Comparison of ENCODE assay signal across 26 mouse cellular contexts in the genomic region with DNA sequence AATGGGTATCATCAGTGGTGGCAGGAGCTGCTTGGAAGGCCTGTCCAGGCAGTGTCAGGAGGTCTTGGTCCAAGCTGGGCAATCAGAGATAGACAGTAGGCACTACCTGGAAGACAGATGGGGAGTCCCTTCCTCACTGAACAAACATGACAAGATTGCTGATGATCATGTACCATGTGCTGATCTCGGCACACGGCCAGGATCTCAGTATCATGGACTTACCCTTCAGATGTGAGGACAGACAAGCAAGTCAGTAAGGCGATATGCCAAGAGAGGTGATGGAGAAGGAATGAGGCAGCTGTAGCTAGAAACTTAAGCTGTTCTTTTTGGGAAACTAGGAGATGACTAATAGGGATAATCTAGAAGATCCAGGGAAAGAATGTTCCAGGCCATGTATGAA.
"Had no signal": no experiment of that assay in that cellular context is flagged by ENCODE, and none has a peak within 500 bp of the region (broad histone marks: within the 10 kb centered on the region; RNA-seq: fewer than 3 reads in every experiment).

No protein-coding gene starts in this region.

- H3K4me3 ChIP-seq: heart, adult 2 months; heart, embryonic 13.5 days; heart, embryonic 15.5 days; hindbrain, embryonic 12.5 days; kidney, embryonic 15.5 days; left cerebral cortex, adult 2 months; limb, embryonic 13.5 days; limb, embryonic 15.5 days had no signal

- DNase-seq: gastrocnemius, postnatal 14 days; gastrocnemius, postnatal 36 days; heart, adult 11 months; heart, adult 2 months; heart, postnatal 14 days; heart, postnatal 36 days; kidney, adult 11 months; kidney, adult 2 months; kidney, adult 9 months; kidney, postnatal 14 days; kidney, postnatal 36 days; layer of hippocampus, adult 9-11 months; layer of hippocampus, postnatal 36 days had no signal

- H3K9ac ChIP-seq: heart, embryonic 13.5 days; heart, embryonic 15.5 days; hindbrain, embryonic 12.5 days; hindbrain, embryonic 14.5 days; kidney, embryonic 15.5 days; limb, embryonic 13.5 days; limb, embryonic 15.5 days; liver, embryonic 14.5 days had no signal

- H3K9me3 ChIP-seq: heart, embryonic 13.5 days; heart, embryonic 15.5 days; hindbrain, embryonic 12.5 days; kidney, embryonic 15.5 days; limb, embryonic 13.5 days; limb, embryonic 15.5 days had no signal

- H3K4me2 ChIP-seq: heart, embryonic 11.5 days; heart, embryonic 13.5 days; heart, embryonic 15.5 days; hindbrain, embryonic 12.5 days; hindbrain, embryonic 14.5 days; kidney, embryonic 15.5 days; limb, embryonic 13.5 days; limb, embryonic 15.5 days had no signal

- H3K27ac ChIP-seq: heart, adult 2 months; heart, embryonic 13.5 days; heart, embryonic 15.5 days; hindbrain, embryonic 12.5 days; hindbrain, embryonic 14.5 days; kidney, embryonic 15.5 days; kidney, postnatal 0 days; left cerebral cortex, adult 2 months; limb, embryonic 13.5 days; limb, embryonic 15.5 days; liver, embryonic 14.5 days had no signal

- ATAC-seq: hindbrain, embryonic 16.5 days; intestine, embryonic 16.5 days had no signal

- H3K36me3 ChIP-seq: heart, embryonic 13.5 days; heart, embryonic 15.5 days; hindbrain, embryonic 12.5 days; kidney, embryonic 15.5 days; limb, embryonic 13.5 days; limb, embryonic 15.5 days had no signal
